Mouse (Mus musculus) regulatory T cell (primary cell): ENCODE results near the gene Rb1.

Experiments
- in situ Hi-C: fragments of 300-600 bp; cut with MboI, MseI; formaldehyde crosslinking; loops from one replicate; pipeline ENCODE4 v1.15.1; 2025; ENCODE audit warnings: high pct_unique_total_duplicates

The Rb1 gene

GRCm38 (mm10) chr14:73325456-73326381, at the start of gene Rb1:
Gene Rb1 (minus strand): TSS chr14:73325822.
- in situ Hi-C loops, result no loop called here

DNA sequence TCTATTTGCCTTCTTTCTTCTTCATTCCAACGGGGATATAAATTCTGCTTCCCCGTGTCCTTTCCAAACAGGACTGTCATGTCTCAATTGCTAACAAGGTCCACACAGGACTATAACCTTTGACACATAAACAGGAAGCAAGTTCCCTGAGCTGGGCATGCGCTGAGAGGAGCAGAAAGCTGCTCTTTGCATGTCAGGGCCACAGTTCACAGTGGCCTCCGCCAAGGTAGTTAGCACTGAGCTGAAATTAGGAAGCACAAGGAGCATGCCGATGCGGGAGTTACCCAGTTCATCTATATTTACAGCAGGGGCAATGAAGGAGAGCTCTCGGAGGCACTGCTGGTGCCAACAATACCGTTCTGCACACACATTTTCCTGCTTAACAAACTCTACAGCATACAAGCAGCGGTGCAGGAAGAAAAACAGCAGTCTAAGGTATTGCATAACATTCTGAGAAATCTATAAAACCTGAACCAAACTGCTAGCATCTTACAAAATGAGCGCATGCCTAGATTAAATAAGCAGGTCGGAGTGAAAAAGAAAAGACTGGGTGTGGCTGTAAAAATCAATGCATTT, 48.8 kb upstream of the Rb1 start:
- in situ Hi-C loops, result no loop called here

- in situ Hi-C loops, result no loop called here
These were observed 48.0 kb upstream of the Rb1 start for GRCm38 (mm10) chr14:73373606-73374005.

DNA sequence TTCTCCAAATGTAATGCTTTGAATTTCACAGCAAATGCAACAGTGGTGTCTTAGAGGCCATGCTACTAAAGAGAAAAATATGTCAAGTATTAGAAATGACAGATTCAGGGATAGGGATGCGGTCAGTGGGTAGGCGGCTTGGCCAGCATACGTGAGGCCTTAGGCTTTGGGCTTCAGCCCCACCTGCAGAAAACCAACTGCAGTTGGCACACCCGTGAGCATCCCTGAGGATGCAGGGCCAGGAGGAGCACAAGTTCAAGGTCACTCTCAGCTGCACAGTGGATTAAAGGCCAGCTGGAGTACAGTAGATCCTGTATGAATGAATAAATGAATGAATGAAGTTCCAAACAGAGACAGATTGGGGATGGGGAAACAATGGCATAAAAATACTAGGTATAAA, 47.4 kb upstream of the Rb1 start:
- in situ Hi-C loops, result no loop called here

DNA sequence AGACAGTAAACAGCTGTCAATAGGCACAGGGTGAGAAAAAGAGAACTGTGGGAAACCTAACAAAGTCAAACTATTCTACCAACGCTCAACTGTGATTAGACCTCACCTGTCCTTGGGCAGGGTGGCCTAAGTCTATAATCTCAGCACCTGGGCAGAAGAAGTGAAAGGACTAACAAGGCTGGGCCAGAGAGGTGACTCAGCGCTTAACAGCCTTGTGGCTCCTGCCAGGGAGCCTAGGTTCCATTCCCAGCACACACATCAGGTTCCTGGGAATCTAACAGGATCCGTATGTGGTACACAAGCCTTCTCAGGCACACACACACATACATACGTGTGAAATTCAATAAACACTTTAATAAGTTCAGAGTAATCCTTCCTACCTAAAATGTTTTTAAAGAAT, 46.0 kb upstream of the Rb1 start:
- in situ Hi-C loops, result no loop called here

- in situ Hi-C loops, result no loop called here
These were observed 45.2 kb upstream of the Rb1 start for GRCm38 (mm10) chr14:73370695-73371372.

DNA sequence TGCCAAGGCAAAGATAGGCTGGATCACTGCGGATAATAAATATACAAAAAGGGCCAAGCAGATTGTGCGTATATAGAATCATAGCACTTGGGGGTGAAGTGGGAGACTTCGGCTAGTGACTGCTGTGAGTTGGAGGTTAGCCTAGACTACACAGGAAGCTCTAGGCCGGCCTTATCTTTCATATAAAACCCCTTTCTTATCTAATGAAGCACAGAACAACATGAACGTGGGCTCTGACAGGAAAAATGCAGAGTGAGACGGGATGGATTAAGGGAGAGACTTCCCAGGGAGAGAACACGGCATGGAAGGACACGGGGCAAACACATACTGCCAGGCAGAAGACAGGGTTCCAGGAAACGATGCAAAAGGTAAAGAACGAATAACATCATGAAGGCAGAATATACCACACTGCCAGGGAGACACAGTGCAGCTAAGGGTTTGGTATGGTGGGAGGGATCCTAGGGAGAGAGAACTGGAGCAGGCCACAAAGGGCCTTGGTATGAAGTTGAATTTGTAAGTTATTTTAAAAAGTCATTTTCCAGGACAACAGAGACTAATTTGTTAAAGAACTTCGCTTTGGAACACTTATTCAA, 44.6 kb upstream of the Rb1 start:
- in situ Hi-C loops, result no loop called here

DNA sequence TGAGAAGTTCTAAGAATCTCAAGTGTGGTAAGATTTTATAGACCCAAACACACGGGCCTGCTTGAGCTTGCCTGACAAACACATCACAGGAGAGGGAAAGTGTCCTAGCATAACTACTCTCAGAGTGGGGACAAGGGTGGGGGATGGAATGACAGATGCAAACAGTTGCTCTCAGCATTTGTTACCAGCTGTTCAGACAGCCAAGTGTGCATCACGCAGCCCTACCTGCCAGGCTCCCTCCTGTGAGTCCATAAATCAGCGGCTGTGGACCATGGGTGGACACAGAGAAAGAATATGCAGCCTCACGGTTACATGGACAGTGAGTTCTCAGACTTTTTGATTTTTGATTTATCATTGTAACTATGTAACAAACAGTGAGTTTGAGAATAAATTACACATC, 44.0 kb upstream of the Rb1 start:
- in situ Hi-C loops, result no loop called here

DNA sequence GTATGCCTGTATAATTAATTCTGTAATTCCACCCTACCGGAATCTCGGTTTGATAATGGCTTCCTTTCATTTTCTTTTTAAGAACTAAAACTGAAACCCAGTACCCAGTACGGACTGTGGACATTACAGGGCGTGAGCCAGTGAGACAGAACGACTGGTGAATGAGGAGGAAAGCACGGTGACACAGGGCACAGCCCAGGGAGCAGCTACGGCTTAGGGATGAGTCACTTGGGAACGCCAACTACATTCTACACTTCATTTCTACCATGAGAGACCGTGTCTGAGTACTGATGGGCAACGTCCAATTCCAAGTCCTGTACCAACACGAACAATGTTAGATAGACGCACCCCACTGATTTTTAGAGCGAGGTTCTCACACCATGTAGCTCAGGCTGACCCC, 43.3 kb upstream of the Rb1 start:
- in situ Hi-C loops, result no loop called here

DNA sequence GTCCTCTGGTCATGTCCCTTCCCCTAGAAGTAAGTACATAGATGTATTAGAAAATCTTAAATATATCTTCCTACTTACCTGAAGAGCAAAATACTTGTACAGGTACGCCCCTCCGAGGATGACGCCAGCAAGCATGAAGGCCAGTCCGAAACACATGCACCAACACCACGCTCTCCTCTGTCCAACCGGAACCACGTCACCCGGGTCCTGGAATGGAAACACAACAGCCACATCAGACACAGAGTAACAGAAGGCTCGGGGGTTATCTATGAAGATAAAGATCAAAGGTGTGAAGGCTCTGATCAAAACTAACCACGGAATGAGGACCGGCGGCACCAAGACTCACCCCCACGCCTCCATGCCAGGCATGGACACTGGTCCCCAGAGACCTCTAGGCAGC, 42.6 kb upstream of the Rb1 start:
- in situ Hi-C loops, result no loop called here

GRCm38 (mm10) chr14:73366278-73366677, 40.7 kb upstream of the Rb1 start:
- in situ Hi-C loops, result no loop called here

DNA sequence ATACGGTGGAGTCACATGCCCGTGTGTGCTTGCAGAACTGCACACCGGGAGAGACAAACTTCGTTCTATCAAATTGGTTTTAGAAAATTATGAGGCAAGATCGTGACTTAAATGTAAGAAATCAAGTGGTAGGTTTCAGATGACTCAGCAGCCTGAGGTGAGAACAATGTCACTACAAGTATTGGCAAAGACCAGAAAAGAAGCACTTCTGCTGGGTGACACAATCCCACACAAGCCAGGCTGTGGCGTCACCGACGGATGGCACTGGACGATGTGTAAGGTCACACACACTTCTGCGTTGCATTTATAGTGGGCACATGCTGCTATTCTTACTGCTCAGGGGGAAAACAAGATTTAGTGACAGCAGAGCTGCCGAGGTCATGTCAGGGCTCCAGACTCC, 38.2 kb upstream of the Rb1 start:
- in situ Hi-C loops, result no loop called here

- in situ Hi-C loops, result no loop called here
These were observed 29.1 kb upstream of the Rb1 start for GRCm38 (mm10) chr14:73354700-73355099.

GRCm38 (mm10) chr14:73351118-73351517, 25.5 kb upstream of the Rb1 start:
- in situ Hi-C loops, result no loop called here

DNA sequence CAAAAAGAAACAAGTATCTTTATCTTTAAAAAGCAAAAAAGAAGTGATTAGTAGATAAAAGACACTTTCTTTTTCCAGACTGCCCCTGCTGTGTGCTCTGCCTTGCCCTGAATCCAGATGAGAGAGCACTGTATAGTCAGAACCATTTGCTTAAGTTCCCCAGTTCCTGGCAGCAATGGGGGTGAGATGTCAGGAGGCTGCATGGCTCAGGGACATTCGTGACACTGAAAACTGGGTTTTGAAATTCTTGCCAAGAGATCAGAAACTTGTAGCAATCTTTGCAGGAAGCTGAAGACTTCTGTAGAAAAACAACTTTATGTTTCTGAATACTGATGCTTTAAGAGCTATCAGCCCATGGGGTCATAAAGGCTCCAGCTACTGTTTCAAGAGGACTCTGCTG, 24.4 kb upstream of the Rb1 start:
- in situ Hi-C loops, result no loop called here

GRCm38 (mm10) chr14:73349061-73349670, 23.5 kb upstream of the Rb1 start:
- in situ Hi-C loops, result no loop called here

GRCm38 (mm10) chr14:73347302-73347701, 21.7 kb upstream of the Rb1 start:
- in situ Hi-C loops, result no loop called here

DNA sequence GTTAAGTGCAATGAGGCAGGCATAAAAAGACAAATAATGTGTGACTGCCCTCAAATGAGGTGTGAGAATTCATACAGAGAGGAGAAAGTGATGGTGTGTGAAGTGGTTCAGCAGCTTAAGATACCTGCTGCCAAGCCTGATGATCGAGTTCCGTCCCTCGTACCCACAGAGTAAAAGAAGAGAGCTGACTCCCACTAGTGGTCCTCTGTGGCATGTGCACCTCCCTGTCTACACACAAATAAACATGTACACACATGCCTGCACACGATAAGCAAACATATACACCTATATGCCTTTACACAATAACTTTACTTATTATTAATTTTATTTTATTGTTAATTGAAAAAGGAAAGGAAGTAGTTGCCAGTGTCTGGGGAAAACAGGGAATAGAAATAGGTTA, 20.0 kb upstream of the Rb1 start:
- in situ Hi-C loops, result no loop called here

DNA sequence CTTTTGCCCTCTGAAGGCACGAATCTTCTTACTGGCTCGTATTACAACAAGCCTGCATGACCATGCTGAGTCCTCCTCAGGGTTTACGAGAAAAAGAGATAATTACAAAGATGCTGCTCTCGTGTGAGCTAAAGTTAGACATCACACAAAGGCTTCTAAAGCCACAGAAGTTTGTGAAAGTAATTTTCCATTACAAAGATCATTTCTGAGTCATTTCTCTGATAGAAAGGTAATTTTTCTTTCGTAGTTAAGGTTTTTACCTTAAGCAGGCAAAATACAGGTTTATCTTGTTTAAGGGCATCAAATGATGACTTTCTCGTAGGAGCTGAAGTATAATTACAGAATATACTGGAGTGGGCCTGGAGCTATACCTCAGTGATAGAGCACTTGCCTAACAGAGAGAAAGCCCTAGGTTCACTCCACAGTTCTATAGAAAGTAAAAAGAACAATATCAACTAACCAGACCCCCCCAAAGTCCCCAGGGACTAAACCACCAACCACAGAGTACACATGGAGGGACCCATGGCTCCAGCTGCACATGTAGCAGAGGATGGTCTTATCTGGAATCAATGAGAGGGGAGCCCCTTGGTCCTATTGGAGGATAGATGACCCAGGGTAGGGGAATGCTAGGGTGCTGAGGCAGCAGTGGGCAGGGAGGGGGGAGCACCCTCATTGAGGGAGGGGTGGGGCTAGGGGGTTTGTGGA, 14.6 kb upstream of the Rb1 start:
- in situ Hi-C loops, result loop anchor here (5.0 kb wide), 1 partner anchor 37 kb away; no protein-coding TSS in a partner anchor

DNA sequence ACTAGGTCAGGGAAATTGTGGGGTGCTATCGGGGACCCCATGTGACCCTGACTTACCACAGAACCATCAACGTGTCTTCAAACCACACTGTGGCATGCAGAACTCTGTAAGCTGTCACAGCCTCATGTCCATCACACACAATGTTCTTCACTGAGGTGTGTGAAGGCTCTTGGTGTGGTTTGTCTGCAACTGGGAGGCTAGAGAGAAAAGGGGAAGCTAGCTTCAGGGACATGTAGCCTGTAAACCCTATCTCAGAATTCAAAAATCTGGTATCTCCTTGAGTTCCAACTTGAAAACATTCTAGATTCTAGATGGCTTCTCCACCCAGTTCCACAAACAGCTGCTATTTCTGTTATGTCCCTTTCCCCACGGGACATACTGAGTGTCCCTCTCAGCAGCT, 14.0 kb upstream of the Rb1 start:
- in situ Hi-C loops, result loop anchor here (5.0 kb wide), 1 partner anchor 38 kb away; no protein-coding TSS in a partner anchor
